Mouse (Mus musculus) C2C12 (cell line): ENCODE results near the gene Rsrc1. TPM values are rescaled to one million over a fixed set of nuclear protein-coding genes. Genes with fewer than 3 reads are reported as not detected.
"Not testable (repeated sequence)": the region's sequence is repeated elsewhere in the genome, so short reads cannot be mapped to it uniquely, and the experiment has no call there.

Experiments
- H3K27me3 ChIP-seq: one replicate; pipeline ENCODE4 v1.6.1; 2011; ENCODE audit not compliant: control insufficient read depth, insufficient read depth, insufficient read length
- H3K36me3 ChIP-seq: one replicate; pipeline ENCODE4 v1.6.1; 2011; ENCODE audit not compliant: control insufficient read depth, insufficient read depth
- H3K4me3 ChIP-seq: one replicate; pipeline ENCODE4 v1.5.1; 2011; ENCODE audit warnings: mild to moderate bottlenecking, control low read depth; ENCODE audit not compliant: poor library complexity, insufficient read depth, severe bottlenecking
- H3K79me2 ChIP-seq: one replicate; pipeline ENCODE4 v1.6.1; 2011; ENCODE audit not compliant: control insufficient read depth, insufficient read depth
- H3K79me3 ChIP-seq: one replicate; pipeline ENCODE4 v1.6.1; 2011; ENCODE audit warnings: low read depth, control low read depth
- H3ac ChIP-seq: one replicate; pipeline ENCODE3; 2011; ENCODE audit warnings: low read depth; ENCODE audit not compliant: control insufficient read depth, insufficient read length
- CEBPB ChIP-seq: IDR thresholded peaks from one replicate; pipeline ENCODE4 v1.6.1; 2011; ENCODE audit warnings: low read depth, mild to moderate bottlenecking, control low read depth, moderate library complexity
- CTCF ChIP-seq: IDR thresholded peaks from one replicate; pipeline ENCODE4 v1.5.1; 2011; ENCODE audit not compliant: control insufficient read depth, insufficient read depth, insufficient read length
- FOSL1 ChIP-seq: IDR thresholded peaks from one replicate; pipeline ENCODE4 v1.8.0; 2011; ENCODE audit warnings: mild to moderate bottlenecking, low read length; ENCODE audit not compliant: poor library complexity, insufficient read depth, severe bottlenecking
- MAX ChIP-seq: IDR thresholded peaks from one replicate; pipeline ENCODE4 v1.6.1; 2011; ENCODE audit warnings: mild to moderate bottlenecking, control low read depth
- MYOD1 ChIP-seq: IDR thresholded peaks from one replicate; pipeline ENCODE4 v1.6.1; 2011; ENCODE audit warnings: low read depth; ENCODE audit not compliant: control insufficient read depth, insufficient read length
- MYOG ChIP-seq: IDR thresholded peaks from one replicate; pipeline ENCODE4 v1.6.1; 2011; ENCODE audit not compliant: control insufficient read depth, insufficient read length; ENCODE audit errors: extremely low read depth
- USF1 ChIP-seq: IDR thresholded peaks from one replicate; pipeline ENCODE4 v1.6.1; 2011; ENCODE audit warnings: low read depth, mild to moderate bottlenecking, control low read depth, moderate library complexity
- polyA plus RNA-seq: library from polyadenylated mRNA; unstranded; fragments of >200 nt; fragmentation: generic; extraction: Trizol; gene quantifications from one replicate; pipeline ENCODE4 v1.2.1, GENCODE M21; 2012; ENCODE audit warnings: missing spikeins

The Rsrc1 gene
- polyA plus RNA-seq, 1 experiment: 15.9 TPM

DNA sequence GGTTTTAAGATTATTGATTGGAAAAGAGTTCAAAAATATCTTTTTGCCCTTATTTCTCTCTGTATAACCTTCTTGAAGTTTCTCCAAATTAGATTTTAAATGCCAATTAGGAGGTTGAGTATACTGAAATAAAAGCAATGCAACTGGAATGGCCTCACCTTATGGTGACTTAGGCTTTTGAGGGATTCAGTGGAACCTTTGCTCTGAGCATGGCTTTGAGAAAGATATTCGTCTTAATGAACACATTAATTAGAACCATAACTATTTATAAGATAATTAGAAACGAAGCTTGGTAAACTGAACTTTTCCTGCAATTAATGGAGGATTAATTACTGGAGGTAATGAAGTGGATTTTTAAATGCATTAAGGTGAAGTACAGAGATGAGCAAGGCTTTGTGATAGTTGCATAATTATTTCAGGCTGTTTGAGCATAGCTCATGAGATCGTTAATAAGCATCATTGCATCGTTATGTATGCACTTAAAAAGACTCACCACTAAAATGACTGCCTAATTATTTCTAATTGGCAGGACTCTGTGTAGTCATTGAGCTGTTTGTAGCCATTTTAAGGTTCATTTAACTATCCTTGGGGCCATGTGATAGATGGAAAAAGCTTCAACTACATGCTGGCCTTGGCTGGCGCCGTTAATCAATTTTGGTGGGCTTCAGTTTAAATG is 55.3 kb downstream of the Rsrc1 start:
- Histone ChIP-seq H3K79me3 (peaks cover 1% of the 10 kb centered on the region), H3K36me3 (no peaks in the 10 kb centered on the region), H3K79me2 (no peaks in the 10 kb centered on the region), H3ac (no peak overlapping the region), H3K4me3 (no peak overlapping the region), H3K27me3 (no peaks in the 10 kb centered on the region)
- TF ChIP-seq MYOG (no peak), CTCF (no peak), MAX (no peak), CEBPB (no peak), USF1 (no peak), FOSL1 (no peak), MYOD1 (no peak)

DNA sequence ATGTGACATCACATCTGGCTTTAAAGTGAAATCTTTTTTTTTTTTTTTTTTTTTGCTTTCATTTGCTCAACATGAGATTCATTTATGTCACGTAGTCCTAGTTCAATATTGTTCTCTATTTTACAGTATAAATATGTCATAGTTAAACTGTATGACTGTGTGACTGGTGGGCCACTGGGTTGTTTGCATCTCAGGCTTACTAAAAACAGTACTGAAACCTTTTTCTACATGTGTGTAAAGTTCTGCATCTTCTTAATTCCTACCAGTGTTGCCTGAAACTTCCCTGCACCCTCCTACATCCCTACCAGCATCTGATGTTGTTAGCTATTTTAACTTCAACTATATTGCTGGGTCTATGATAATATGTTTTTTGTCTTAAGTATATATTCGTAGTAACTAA is 78.6 kb downstream of the Rsrc1 start:
- Histone ChIP-seq H3K36me3 (peaks cover 3% of the 10 kb centered on the region), H3K79me3 (no peaks in the 10 kb centered on the region), H3K4me3 (no peak overlapping the region), H3K79me2 (no peaks in the 10 kb centered on the region), H3K27me3 (no peaks in the 10 kb centered on the region), H3ac (no peak overlapping the region)
- TF ChIP-seq MAX (no peak), CTCF (no peak), MYOG (no peak), MYOD1 (no peak), FOSL1 (no peak), CEBPB (no peak), USF1 (no peak)

DNA sequence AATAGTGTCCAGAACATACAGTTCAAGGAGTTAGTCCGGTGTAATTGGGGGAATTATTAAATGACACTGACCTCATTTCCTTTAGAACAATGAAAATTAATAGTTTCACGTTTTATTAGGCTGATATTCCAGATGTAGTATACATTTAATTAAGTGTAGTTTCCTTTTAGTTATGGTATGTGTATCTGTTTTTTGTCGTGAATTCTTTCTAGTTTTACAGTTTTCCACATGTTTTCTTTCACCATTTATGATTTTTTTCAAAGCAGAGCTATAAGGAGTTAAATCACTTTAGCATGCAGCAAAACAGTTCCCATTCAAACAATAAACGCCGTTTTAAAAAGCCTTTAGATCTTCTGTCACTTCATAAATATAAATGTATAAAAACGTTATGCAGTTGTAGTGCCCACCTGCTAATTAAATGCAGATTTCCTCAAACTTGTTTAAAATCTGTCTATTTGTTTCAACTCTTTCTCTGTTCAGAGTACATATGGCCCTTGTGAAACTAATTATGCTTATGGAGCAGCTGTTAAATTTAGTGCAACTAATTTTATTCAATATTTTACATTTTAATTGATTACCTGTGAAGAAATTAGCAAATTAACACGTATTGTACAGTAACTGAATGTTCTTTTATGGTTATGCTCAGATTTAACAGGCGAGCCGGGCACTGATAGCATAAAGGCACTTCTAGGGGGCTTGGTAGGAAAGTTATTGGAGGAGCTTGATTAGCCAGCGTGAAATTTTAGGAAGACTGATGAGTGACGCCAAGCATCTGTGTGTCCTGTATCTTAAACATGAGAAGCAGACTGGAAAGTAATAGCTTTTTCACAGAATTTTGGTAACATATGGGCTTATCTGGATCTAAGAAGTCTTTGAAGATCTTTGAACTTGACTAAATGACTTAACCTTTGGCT is 89.6 kb downstream of the Rsrc1 start:
- TF ChIP-seq MAX (no peak), CTCF (no peak), MYOD1 (no peak), FOSL1 (no peak), CEBPB (no peak), USF1 (no peak), MYOG (no peak)
- Histone ChIP-seq H3K79me2 (no peaks in the 10 kb centered on the region), H3ac (no peak overlapping the region), H3K4me3 (no peak overlapping the region), H3K27me3 (no peaks in the 10 kb centered on the region), H3K36me3 (no peaks in the 10 kb centered on the region), H3K79me3 (no peaks in the 10 kb centered on the region)

DNA sequence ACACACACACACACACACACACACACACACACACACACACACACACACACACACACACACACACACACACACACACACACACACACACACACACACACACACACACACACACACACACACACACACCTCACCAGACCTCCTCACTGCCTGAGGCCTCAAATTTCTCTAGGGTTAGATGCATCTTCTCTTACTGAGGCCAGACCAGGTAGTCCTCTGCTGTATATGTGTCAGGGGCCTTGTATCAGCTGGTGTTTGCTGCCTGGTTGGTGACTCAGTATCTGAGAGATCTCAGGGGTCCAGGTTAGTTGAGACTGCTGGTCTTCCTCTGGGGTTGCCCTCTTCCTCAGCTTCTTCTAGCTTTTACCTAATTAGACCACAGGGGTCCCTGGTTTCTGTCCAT is 92.5 kb downstream of the Rsrc1 start:
- H3K36me3 ChIP-seq, H3K27me3 ChIP-seq, H3K4me3 ChIP-seq, H3ac ChIP-seq, H3K79me2 ChIP-seq, H3K79me3 ChIP-seq: not testable (repeated sequence)

DNA sequence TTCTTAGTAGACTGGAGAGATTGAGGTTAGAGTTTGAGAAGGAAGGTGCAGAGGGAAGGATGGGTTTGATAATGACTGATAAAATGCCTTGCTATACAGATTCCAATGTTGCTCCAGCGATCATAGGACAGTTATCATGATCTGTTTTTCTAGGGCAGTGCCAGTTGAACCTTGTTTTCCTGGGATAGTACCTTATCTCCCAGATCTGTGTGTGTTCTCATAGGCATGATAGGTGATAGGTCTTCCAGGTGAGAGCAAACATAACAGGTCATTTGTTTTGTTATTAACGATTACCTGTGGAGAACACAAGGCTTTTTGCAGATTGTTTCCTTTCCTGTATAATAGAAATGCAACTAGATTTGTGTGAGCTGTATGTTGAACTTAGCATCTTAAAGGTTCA is 94.3 kb downstream of the Rsrc1 start:
- no peak overlapping the region for H3ac ChIP-seq
- no peaks in the 10 kb centered on the region for H3K79me3 ChIP-seq
- H3K27me3 ChIP-seq: no peaks in the 10 kb centered on the region
- no peak for TF ChIP-seq USF1
- no peak for TF ChIP-seq MYOD1
- TF ChIP-seq MAX: no peak
- no peak for TF ChIP-seq FOSL1
- TF ChIP-seq MYOG: no peak
- TF ChIP-seq CTCF: no peak
- no peak for TF ChIP-seq CEBPB
- H3K4me3 ChIP-seq: no peak overlapping the region
- peaks cover 3% of the 10 kb centered on the region for H3K79me2 ChIP-seq
- H3K36me3 ChIP-seq: no peaks in the 10 kb centered on the region

DNA sequence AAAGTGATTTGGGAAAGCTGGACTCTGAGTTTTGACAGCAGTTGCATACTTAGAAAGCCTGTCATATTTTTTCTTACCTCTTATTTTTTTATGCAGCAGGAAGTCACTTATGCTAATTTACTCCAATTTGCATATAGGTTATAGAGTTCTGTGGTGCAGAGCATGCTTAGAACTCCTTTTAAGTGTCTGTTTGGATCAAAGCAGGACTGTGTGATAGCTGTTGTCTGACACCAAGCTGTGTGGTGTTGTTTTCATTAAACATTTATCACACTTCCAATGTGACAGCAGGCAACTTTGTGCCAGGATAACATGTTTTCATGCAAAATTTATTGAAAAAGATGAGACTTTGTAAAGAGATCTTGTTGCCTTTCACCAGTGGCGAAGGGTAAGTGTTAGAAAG is 103.6 kb downstream of the Rsrc1 start:
- no peak overlapping the region for H3K4me3 ChIP-seq
- peaks cover 8% of the 10 kb centered on the region for H3K36me3 ChIP-seq
- peaks cover 5% of the 10 kb centered on the region for H3K79me2 ChIP-seq
- H3ac ChIP-seq: no peak overlapping the region
- TF ChIP-seq CEBPB: no peak
- TF ChIP-seq MYOD1: no peak
- no peak for TF ChIP-seq MYOG
- no peak for TF ChIP-seq MAX
- TF ChIP-seq FOSL1: no peak
- H3K27me3 ChIP-seq: no peaks in the 10 kb centered on the region
- H3K79me3 ChIP-seq: no peaks in the 10 kb centered on the region
